Mouse (Mus musculus) hindbrain, embryonic 15.5 days (tissue): Measurements from ENCODE around the gene Dscam. TPM values are rescaled to one million over a fixed set of nuclear protein-coding genes. Genes with fewer than 3 reads are reported as not detected.

Experiments
- ATAC-seq: fragments of 200-750 bp; cut with Nextera tagmentation; 2 replicates; pipeline ENCODE4 v1.8.0; 2017; ENCODE audit warnings: low read depth, moderate number of reproducible peaks, moderate TSS enrichment; ENCODE audit not compliant: low FRiP score
- H3K27ac ChIP-seq: fragments of 300-500 bp; sonication (generic); replicated peaks from 2 replicates; pipeline ENCODE4 v1.5.1; 2015; ENCODE audit warnings: mild to moderate bottlenecking, inconsistent platforms
- H3K27me3 ChIP-seq: fragments of 300-500 bp; sonication (generic); 2 replicates; pipeline ENCODE4 v1.6.1; 2015; ENCODE audit warnings: control low read depth, inconsistent platforms
- H3K36me3 ChIP-seq: fragments of 300-500 bp; sonication (generic); 2 replicates; pipeline ENCODE4 v1.6.1; 2015; ENCODE audit warnings: control low read depth, inconsistent platforms
- H3K4me1 ChIP-seq: fragments of 300-500 bp; sonication (generic); replicated peaks from 2 replicates; pipeline ENCODE4 v1.6.1; 2015; ENCODE audit warnings: control low read depth, inconsistent platforms
- H3K4me2 ChIP-seq: fragments of 300-500 bp; sonication (generic); 2 replicates; pipeline ENCODE4 v1.6.1; 2015; ENCODE audit warnings: moderate library complexity, mild to moderate bottlenecking, inconsistent platforms
- H3K4me3 ChIP-seq: fragments of 300-500 bp; sonication (generic); 2 replicates; pipeline ENCODE4 v1.5.1; 2015; ENCODE audit warnings: mild to moderate bottlenecking, inconsistent platforms
- H3K9ac ChIP-seq: fragments of 300-500 bp; sonication (generic); 2 replicates; pipeline ENCODE4 v1.6.1; 2015; ENCODE audit warnings: inconsistent platforms
- H3K9me3 ChIP-seq: fragments of 300-500 bp; sonication (generic); 2 replicates; pipeline ENCODE4 v1.6.1; 2016; ENCODE audit warnings: control low read depth, inconsistent platforms
- WGBS: fragments of 180-500 bp; shearing (Covaris S2); methylation state at CpG from one replicate; pipeline ENCODE4 v1.1.7; 2015; 5-methylcytosine and 5-hydroxymethylcytosine counted together
- polyA plus RNA-seq: library from polyadenylated mRNA; unstranded; fragments of >200 nt; fragmentation: Nextera tagmentation; extraction: Ambion mirVana; gene quantifications from 2 replicates; pipeline ENCODE4 v1.2.1, GENCODE M21; 2015

Gene Dscam
- polyA plus RNA-seq, 1 experiment from 2014 or later, result 15.1 TPM

- 86% methylated on average over 7 of the region's 7 CpGs for WGBS
- Histone ChIP-seq H3K27me3 (no peaks in the 10 kb centered on the region), H3K27ac (no peak overlapping the region), H3K9ac (no peak overlapping the region), H3K4me3 (no peak overlapping the region), H3K4me1 (no peaks in the 10 kb centered on the region), H3K4me2 (no peak overlapping the region), H3K9me3 (no peaks in the 10 kb centered on the region), H3K36me3 (no peaks in the 10 kb centered on the region)
- ATAC-seq, result no peak
These were observed 109.2 kb downstream of the Dscam start for GRCm38 (mm10) chr16:97061390-97061789.

- Histone ChIP-seq H3K27ac (no peak overlapping the region), H3K36me3 (no peaks in the 10 kb centered on the region), H3K4me1 (no peaks in the 10 kb centered on the region), H3K4me3 (no peak overlapping the region), H3K9me3 (no peaks in the 10 kb centered on the region), H3K4me2 (no peak overlapping the region), H3K27me3 (no peaks in the 10 kb centered on the region), H3K9ac (no peak overlapping the region)
- ATAC-seq, result no peak; the same call in 1 of the 2 replicates
These were observed 109.8 kb downstream of the Dscam start for GRCm38 (mm10) chr16:97060736-97061135.

GRCm38 (mm10) chr16:97060276-97060675 is 110.3 kb downstream of the Dscam start:
- Histone ChIP-seq H3K27ac (no peak overlapping the region), H3K36me3 (no peaks in the 10 kb centered on the region), H3K9ac (no peak overlapping the region), H3K4me1 (no peaks in the 10 kb centered on the region), H3K27me3 (no peaks in the 10 kb centered on the region), H3K4me2 (no peak overlapping the region), H3K9me3 (no peaks in the 10 kb centered on the region), H3K4me3 (no peak overlapping the region)
- no peak for ATAC-seq
- 71% methylated on average over 4 of the region's 4 CpGs for WGBS

GRCm38 (mm10) chr16:97035271-97035670 is 135.3 kb downstream of the Dscam start:
- no peaks in the 10 kb centered on the region for H3K9me3 ChIP-seq
- 44% methylated on average over 4 of the region's 4 CpGs for WGBS
- ATAC-seq, result no peak

GRCm38 (mm10) chr16:97033540-97034058 is 137.0 kb downstream of the Dscam start:
- Histone ChIP-seq H3K36me3 (no peaks in the 10 kb centered on the region), H3K4me3 (no peak overlapping the region), H3K4me2 (no peak overlapping the region), H3K9ac (no peak overlapping the region), H3K9me3 (no peaks in the 10 kb centered on the region), H3K27ac (no peak overlapping the region), H3K27me3 (no peaks in the 10 kb centered on the region), H3K4me1 (no peaks in the 10 kb centered on the region)
- 81% methylated on average over 3 of the region's 3 CpGs for WGBS
- no peak for ATAC-seq

More at GRCm38 (mm10) chr16:97035271-97035670, 135.3 kb downstream of the Dscam start:
- Histone ChIP-seq H3K4me1 (no peaks in the 10 kb centered on the region), H3K9ac (no peak overlapping the region), H3K4me3 (no peak overlapping the region), H3K4me2 (no peak overlapping the region), H3K36me3 (no peaks in the 10 kb centered on the region), H3K27me3 (no peaks in the 10 kb centered on the region), H3K27ac (no peak overlapping the region)

GRCm38 (mm10) chr16:97027701-97028100 is 142.9 kb downstream of the Dscam start:
- Histone ChIP-seq H3K4me2 (no peak overlapping the region), H3K4me1 (peaks cover 13% of the 10 kb centered on the region), H3K27ac (0 out of 2 replicates have a peak overlapping the region, but pooled peaks have one; percentile 11), H3K9me3 (no peaks in the 10 kb centered on the region), H3K36me3 (no peaks in the 10 kb centered on the region), H3K4me3 (no peak overlapping the region), H3K9ac (no peak overlapping the region), H3K27me3 (no peaks in the 10 kb centered on the region)
- 55% methylated on average over 1 of the region's 1 CpGs for WGBS
- no peak for ATAC-seq

- H3K9me3 ChIP-seq, result no peaks in the 10 kb centered on the region
- H3K27me3 ChIP-seq, result no peaks in the 10 kb centered on the region
- no peak overlapping the region for H3K4me2 ChIP-seq
- no peaks in the 10 kb centered on the region for H3K36me3 ChIP-seq
- no peak overlapping the region for H3K4me3 ChIP-seq
- H3K4me1 ChIP-seq, result peaks cover 13% of the 10 kb centered on the region
- H3K27ac ChIP-seq, result no peak overlapping the region; the same call in 1 of the 2 replicates
- no peak for ATAC-seq
- 82% methylated on average over 5 of the region's 5 CpGs for WGBS
- no peak overlapping the region for H3K9ac ChIP-seq
These were observed 143.7 kb downstream of the Dscam start for GRCm38 (mm10) chr16:97026803-97027202.

DNA sequence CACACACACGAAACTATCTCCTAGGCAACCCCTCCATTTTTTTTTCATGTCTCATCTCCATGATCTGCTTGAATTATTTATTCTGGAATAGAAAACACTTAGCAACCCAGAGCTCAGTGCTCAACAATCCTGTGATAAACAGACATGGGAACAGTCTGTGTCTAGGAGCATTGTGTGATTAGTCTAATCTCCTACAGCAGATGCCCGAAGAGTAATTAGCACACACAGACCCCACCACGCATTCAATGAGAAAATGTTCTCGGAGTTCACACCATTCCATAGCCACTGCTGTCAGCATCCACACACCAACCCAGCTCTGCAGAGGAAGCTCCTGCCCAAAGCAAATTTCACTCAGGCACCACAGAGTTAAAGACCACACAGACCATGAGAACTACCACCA is 146.1 kb downstream of the Dscam start:
- Histone ChIP-seq H3K4me3 (no peak overlapping the region), H3K9ac (no peak overlapping the region), H3K36me3 (no peaks in the 10 kb centered on the region), H3K4me1 (peaks cover 13% of the 10 kb centered on the region), H3K4me2 (no peak overlapping the region), H3K27me3 (no peaks in the 10 kb centered on the region), H3K27ac (no peak overlapping the region), H3K9me3 (no peaks in the 10 kb centered on the region)
- 55% methylated on average over 4 of the region's 4 CpGs for WGBS
- peak; percentile 27; the same call in 1 of the 2 replicates for ATAC-seq

DNA sequence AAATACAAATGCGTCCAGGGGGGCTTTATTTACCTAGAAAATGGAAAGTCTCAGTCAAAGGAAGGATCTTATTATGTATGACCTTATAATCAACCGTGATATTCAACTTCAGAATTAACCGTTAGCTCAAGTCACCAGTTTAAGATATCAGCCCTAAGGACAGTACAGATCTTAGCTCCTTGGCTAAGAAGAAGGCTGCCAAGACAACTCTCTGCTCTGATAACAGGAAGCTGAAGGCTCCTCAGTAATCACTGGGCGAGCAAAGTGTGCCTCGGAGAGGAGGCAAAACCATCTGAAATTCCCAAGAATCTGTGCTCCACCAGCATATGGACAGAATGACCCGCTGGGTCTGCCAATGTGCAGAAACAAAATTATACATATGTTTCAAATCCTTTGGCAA is 149.1 kb downstream of the Dscam start:
- H3K27me3 ChIP-seq, result no peaks in the 10 kb centered on the region
- H3K9ac ChIP-seq, result no peak overlapping the region
- H3K4me2 ChIP-seq, result no peak overlapping the region
- no peaks in the 10 kb centered on the region for H3K36me3 ChIP-seq
- no peaks in the 10 kb centered on the region for H3K9me3 ChIP-seq
- no peak overlapping the region for H3K4me3 ChIP-seq
- H3K4me1 ChIP-seq, result peaks cover 19% of the 10 kb centered on the region
- ATAC-seq, result no peak
- H3K27ac ChIP-seq, result no peak overlapping the region
- WGBS, result 71% methylated on average over 6 of the region's 6 CpGs

DNA sequence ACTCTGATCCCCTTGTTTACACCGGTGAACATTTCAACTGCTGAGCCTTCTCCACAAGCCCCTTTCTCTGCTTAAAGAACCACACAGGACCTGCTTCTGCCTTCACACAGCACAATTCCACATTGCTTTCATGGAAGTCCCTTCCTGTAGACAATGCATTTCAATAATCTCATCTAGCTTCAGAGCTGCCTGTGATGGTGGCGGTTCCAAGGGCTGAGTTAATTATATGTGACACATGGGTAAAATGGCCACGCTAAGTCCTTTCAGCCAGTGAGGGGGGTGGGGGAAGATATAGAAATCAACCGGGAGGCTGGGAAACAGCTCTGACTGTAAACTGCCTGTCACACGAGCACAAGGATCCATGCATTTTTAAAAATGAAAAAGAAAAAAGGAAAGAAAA is 152.2 kb downstream of the Dscam start:
- ATAC-seq, result no peak

GRCm38 (mm10) chr16:97017171-97017738 is 153.3 kb downstream of the Dscam start:
- Histone ChIP-seq H3K9ac (no peak overlapping the region), H3K4me1 (peaks cover 15% of the 10 kb centered on the region), H3K36me3 (no peaks in the 10 kb centered on the region), H3K9me3 (no peaks in the 10 kb centered on the region), H3K27me3 (no peaks in the 10 kb centered on the region), H3K4me3 (no peak overlapping the region), H3K4me2 (no peak overlapping the region), H3K27ac (no peak overlapping the region; the same call in 1 of the 2 replicates)
- peak; percentile 29; the same call in 1 of the 2 replicates for ATAC-seq
- 84% methylated on average over 3 of the region's 3 CpGs for WGBS

More for the DNA sequence above, 152.2 kb downstream of the Dscam start:
- H3K9me3 ChIP-seq, result no peaks in the 10 kb centered on the region
- peaks cover 15% of the 10 kb centered on the region for H3K4me1 ChIP-seq
- no peaks in the 10 kb centered on the region for H3K36me3 ChIP-seq
- no peak overlapping the region for H3K4me3 ChIP-seq
- H3K4me2 ChIP-seq, result no peak overlapping the region
- WGBS, result 43% methylated on average over 5 of the region's 5 CpGs
- no peaks in the 10 kb centered on the region for H3K27me3 ChIP-seq
- no peak overlapping the region for H3K9ac ChIP-seq
- peak overlapping the region; percentile 67 for H3K27ac ChIP-seq

DNA sequence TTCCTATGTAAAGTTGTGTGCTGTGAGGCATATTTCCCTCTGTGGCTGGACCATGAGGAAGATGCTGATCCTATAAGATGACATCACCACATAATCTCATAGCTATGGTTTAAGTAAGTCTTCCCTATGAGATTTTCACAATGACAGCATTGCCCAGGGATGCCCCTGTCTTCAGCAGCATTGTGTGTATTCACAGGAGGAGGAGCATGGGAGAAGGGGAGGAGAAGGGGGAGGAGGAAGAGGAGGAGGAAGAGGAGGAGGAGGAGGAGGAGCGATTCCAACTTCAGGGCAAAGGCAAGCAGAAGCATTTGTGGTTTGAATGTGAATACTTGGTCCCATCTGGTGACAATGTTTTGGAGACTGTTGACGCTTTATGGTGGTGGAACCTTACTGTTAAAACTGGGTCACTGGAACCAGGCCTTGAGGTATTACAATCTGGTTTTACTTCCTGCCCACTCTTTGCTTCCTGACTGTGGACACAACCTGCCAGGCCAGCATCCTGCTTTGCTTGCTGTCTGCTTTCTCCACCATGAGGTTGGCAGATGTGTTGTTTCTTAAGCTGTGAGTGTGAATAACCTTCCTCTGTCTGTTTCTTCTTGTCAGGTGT is 154.2 kb downstream of the Dscam start:
- Histone ChIP-seq H3K27ac (0 out of 2 replicates have a peak overlapping the region, but pooled peaks have one; percentile 5), H3K4me2 (no peak overlapping the region), H3K27me3 (no peaks in the 10 kb centered on the region), H3K9me3 (no peaks in the 10 kb centered on the region), H3K36me3 (no peaks in the 10 kb centered on the region), H3K4me3 (no peak overlapping the region), H3K4me1 (peaks cover 15% of the 10 kb centered on the region), H3K9ac (no peak overlapping the region)
- no peak for ATAC-seq
- 91% methylated on average over 2 of the region's 2 CpGs for WGBS
